26 mouse cellular contexts compared by ENCODE assay signal in the genomic region with DNA sequence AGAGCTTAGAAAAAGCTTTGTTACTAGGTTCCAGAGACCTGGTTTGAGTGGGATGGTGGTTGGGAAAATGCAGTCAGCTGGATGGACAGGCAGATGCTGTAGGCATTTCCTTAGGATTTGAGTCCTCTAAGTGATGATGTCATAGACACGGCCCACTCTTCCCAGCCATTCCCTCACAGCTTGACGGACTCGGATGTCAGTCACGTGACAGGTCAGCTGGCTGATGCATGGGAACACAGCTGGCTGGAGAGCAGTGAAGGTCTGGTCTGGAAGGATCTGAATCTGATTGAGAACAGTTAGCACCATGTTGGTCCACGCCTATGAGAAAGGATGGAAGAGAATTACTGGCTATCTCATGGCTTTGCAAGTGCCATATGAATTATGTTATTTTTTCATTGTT. TPM values are rescaled to one million over a fixed set of nuclear protein-coding genes. Genes with fewer than 3 reads are reported as not detected.
DNase-seq lines count a peak whose midpoint lies in the region; TF ChIP-seq lines count a peak whose summit lies in the region.
"Had no signal": no experiment of that assay in that cellular context is flagged by ENCODE, and none has a peak within 500 bp of the region (broad histone marks: within the 10 kb centered on the region; RNA-seq: fewer than 3 reads in every experiment).

No protein-coding gene starts in this region.

- H3K4me3 ChIP-seq in myocyte: no peak overlapping the region
- H3K4me3 ChIP-seq: embryonic facial prominence, embryonic 13.5 days; embryonic facial prominence, embryonic 15.5 days; erythroblast, embryonic 14.5 days; forebrain, embryonic 10.5 days; forebrain, embryonic 12.5 days had no signal

- no peaks in the 10 kb centered on the region for H3K36me3 ChIP-seq in myocyte (ENCODE audit: control insufficient read depth, insufficient read depth)
- H3K36me3 ChIP-seq: embryonic facial prominence, embryonic 13.5 days; embryonic facial prominence, embryonic 15.5 days; forebrain, embryonic 10.5 days had no signal

- no peaks in the 10 kb centered on the region for H3K79me2 ChIP-seq in myocyte (ENCODE audit: control insufficient read depth, insufficient read depth)

- peak; percentile 41 for DNase-seq in ES-CJ7 (ENCODE audit: low read depth, low spot score)
- peak; percentile 50 for DNase-seq in R1 (ENCODE audit: low read depth, low spot score)
- no peak for DNase-seq in kidney, adult 18-20 months
- DNase-seq in adrenal gland, adult 18-20 months (ENCODE audit: low spot score in 2 of 2): no peak
- DNase-seq in natural killer cell, adult 2 months (ENCODE audit: low spot score in 2 of 2): no peak
- DNase-seq: adrenal gland, adult 2 months; adrenal gland, postnatal 10 days; adrenal gland, postnatal 25 days; cerebellum, adult 11 months; cerebellum, adult 18-20 months; cerebellum, adult 8-10 months; cerebellum, adult 9-11 months; cerebellum, postnatal 14 days; cerebellum, postnatal 36 days; embryo, embryonic 11 days had no signal

- no peak overlapping the region for H3K4me2 ChIP-seq in myocyte (ENCODE audit: low read depth)
- H3K4me2 ChIP-seq: embryonic facial prominence, embryonic 13.5 days; embryonic facial prominence, embryonic 15.5 days; forebrain, embryonic 12.5 days had no signal

- no peak overlapping the region for H3ac ChIP-seq in myocyte (ENCODE audit: control insufficient read depth, insufficient read length)

- H3K27me3 ChIP-seq in myocyte (ENCODE audit: control insufficient read depth, insufficient read depth, insufficient read length): peaks cover 15% of the 10 kb centered on the region
- H3K27me3 ChIP-seq: CH12.LX; embryonic facial prominence, embryonic 13.5 days; embryonic facial prominence, embryonic 15.5 days; forebrain, embryonic 12.5 days; Patski had no signal

- TF ChIP-seq POLR2A in myocyte (IDR thresholded peaks at IDR 0.05; ENCODE audit: insufficient read length, low read depth): no peak

TF ChIP-seq in myocyte, 11 proteins besides CTCF, POLR2A, EP300 and RAD21:
- TF ChIP-seq REST (IDR thresholded peaks at IDR 0.05; ENCODE audit: insufficient read depth, insufficient read length): no peak
- no peak for TF ChIP-seq TCF12 (IDR thresholded peaks at IDR 0.05; ENCODE audit: insufficient read depth, poor library complexity, severe bottlenecking)
- peak; percentile 51 for TF ChIP-seq USF1 (IDR thresholded peaks at IDR 0.05; ENCODE audit: low read depth)
- no peak for TF ChIP-seq MAX (IDR thresholded peaks at IDR 0.05; ENCODE audit: low read depth)
- peak in 1 of 3 experiments; percentile 15 for TF ChIP-seq MYOD1 (IDR thresholded peaks at IDR 0.05; ENCODE audit: control insufficient read depth in 1 of 3, insufficient read length in 2 of 3, low read depth in 2 of 3)
- no peak for TF ChIP-seq SRF (IDR thresholded peaks at IDR 0.05; ENCODE audit: control insufficient read depth, insufficient read length, low read depth)
- no peak for TF ChIP-seq TCF3 (IDR thresholded peaks at IDR 0.05; ENCODE audit: insufficient read length, low read depth)
- no peak for TF ChIP-seq CEBPB (IDR thresholded peaks at IDR 0.05; ENCODE audit: insufficient read depth, poor library complexity, severe bottlenecking)

RNA-seq across cellular contexts. Expression of a gene that starts 43.6 kb away (rescaled TPM):
- polyA plus RNA-seq in myocyte (2012; fragmentation: generic; extraction: Trizol): 9.7 TPM
- total RNA-seq in adrenal gland, adult 18-20 months (2021): 1 to 10 TPM; 4.7 to 6.6 TPM
- total RNA-seq: MEL had no signal
- polyA plus RNA-seq: activated CD4-positive, CD25-positive, alpha-beta regulatory T cell, adult 4 months; CD4-positive, CD25-positive, alpha-beta regulatory T cell, adult 4 months; erythroblast, embryonic 14.5 days had no signal

Comparison
In these comparisons a context has a peak if more than half of its experiments do, and no peak if none do; other contexts are left out.
1. DNase-seq: peak in ES-CJ7 (single experiment) and R1 (single experiment); none in kidney, adult 18-20 months (single experiment), adrenal gland, adult 18-20 months (0 of 2) and natural killer cell, adult 2 months (0 of 2).